Mouse (Mus musculus) kidney, postnatal 14 days (tissue): ENCODE measurements at regions not wholly inside any gene's neighbourhood (a gene's known extent, or its start where the extent isn't known, plus 50 kb on each side); places are given as distances from the start of the nearest gene placed in this dataset.

ENCODE experiments used
- DNase-seq: peaks from one replicate; pipeline ENCODE4 v3.0.0; 2022; ENCODE audit warnings: mixed read lengths

- no peak for DNase-seq
These were observed 131.0 kb upstream of the Rgs17 start for GRCm38 (mm10) chr10:6053207-6053606.

- DNase-seq = no peak
These were observed 121.2 kb upstream of the Rgs17 start for GRCm38 (mm10) chr10:6043358-6043757.

- DNase-seq = no peak
These were observed 117.6 kb upstream of the Rgs17 start for GRCm38 (mm10) chr10:6039771-6040170.

- DNase-seq = peak; percentile 64
These were observed 113.7 kb upstream of the Rgs17 start for GRCm38 (mm10) chr10:6035792-6036487.

GRCm38 (mm10) chr10:6032469-6032868 lies 110.3 kb upstream of the Rgs17 start:
- DNase-seq = no peak

- DNase-seq = no peak
These were observed 105.4 kb upstream of the Rgs17 start for GRCm38 (mm10) chr10:6027551-6027950.

- no peak for DNase-seq
These were observed 104.1 kb upstream of the Rgs17 start for GRCm38 (mm10) chr10:6026317-6026716.

GRCm38 (mm10) chr10:6022609-6023283 lies 100.5 kb upstream of the Rgs17 start:
- no peak for DNase-seq

- peak; percentile 6 for DNase-seq
These were observed 98.9 kb upstream of the Rgs17 start for GRCm38 (mm10) chr10:6020944-6021684.

- DNase-seq = no peak
These were observed 91.5 kb upstream of the Rgs17 start for GRCm38 (mm10) chr10:6013743-6014142.

- no peak for DNase-seq
These were observed 89.3 kb upstream of the Rgs17 start for GRCm38 (mm10) chr10:6011541-6011940.

- no peak for DNase-seq
These were observed 88.8 kb upstream of the Rgs17 start for GRCm38 (mm10) chr10:6011029-6011428.

- DNase-seq = no peak
These were observed 85.2 kb upstream of the Rgs17 start for GRCm38 (mm10) chr10:6007238-6007972.

- DNase-seq = no peak
These were observed 59.2 kb upstream of the Rgs17 start for GRCm38 (mm10) chr10:5981433-5981832.

GRCm38 (mm10) chr10:5978534-5978933 lies 56.3 kb upstream of the Rgs17 start:
- DNase-seq = no peak
